Mouse (Mus musculus) 416B (cell line): ENCODE data around the gene Gm266.

Experiments used
- DNase-seq: peaks from one replicate; pipeline ENCODE4 v3.0.0; 2011; ENCODE audit warnings: low read depth

The Gm266 gene

GRCm38 (mm10) chr12:111454021-111454420 is 31.6 kb downstream of the Gm266 start:
- no peak for DNase-seq

GRCm38 (mm10) chr12:111451561-111451960 is 34.1 kb downstream of the Gm266 start:
- DNase-seq: no peak

- no peak for DNase-seq
Measured at GRCm38 (mm10) chr12:111450359-111450758, 35.3 kb downstream of the Gm266 start.

- no peak for DNase-seq
Measured at GRCm38 (mm10) chr12:111448931-111449705, 36.5 kb downstream of the Gm266 start.

GRCm38 (mm10) chr12:111447898-111448760 is 37.5 kb downstream of the Gm266 start:
- no peak for DNase-seq

GRCm38 (mm10) chr12:111447350-111447749 is 38.3 kb downstream of the Gm266 start:
- no peak for DNase-seq

- no peak for DNase-seq
Measured at GRCm38 (mm10) chr12:111446745-111447144, 38.9 kb downstream of the Gm266 start.

GRCm38 (mm10) chr12:111445890-111446613 is 39.6 kb downstream of the Gm266 start:
- no peak for DNase-seq

- no peak for DNase-seq
Measured at GRCm38 (mm10) chr12:111445161-111445889, 40.3 kb downstream of the Gm266 start.

- DNase-seq: peak; percentile 76
Measured at GRCm38 (mm10) chr12:111443921-111444831, 41.4 kb downstream of the Gm266 start.

- DNase-seq: peak; percentile 52
Measured at GRCm38 (mm10) chr12:111443011-111443870, 42.4 kb downstream of the Gm266 start.

- DNase-seq: peak; percentile 92
Measured at GRCm38 (mm10) chr12:111442309-111443010, 43.2 kb downstream of the Gm266 start, which contains the start of gene Tnfaip2. Tnfaip2 (plus strand) TSS chr12:111442469.

- peak; percentile 36 for DNase-seq
Measured at GRCm38 (mm10) chr12:111441523-111441922, 44.1 kb downstream of the Gm266 start.

GRCm38 (mm10) chr12:111440701-111441373 is 44.8 kb downstream of the Gm266 start:
- no peak for DNase-seq

- DNase-seq: no peak
Measured at GRCm38 (mm10) chr12:111438850-111439249, 46.8 kb downstream of the Gm266 start.

GRCm38 (mm10) chr12:111437222-111437900 is 48.3 kb downstream of the Gm266 start:
- peak; percentile 85 for DNase-seq

- DNase-seq: peak; percentile 59
Measured at GRCm38 (mm10) chr12:111436640-111437039, 49.0 kb downstream of the Gm266 start.

- DNase-seq: no peak
Measured at GRCm38 (mm10) chr12:111436170-111436569, 49.5 kb downstream of the Gm266 start.
